ENCODE assay signal across 8 mouse cellular contexts in the genomic region with DNA sequence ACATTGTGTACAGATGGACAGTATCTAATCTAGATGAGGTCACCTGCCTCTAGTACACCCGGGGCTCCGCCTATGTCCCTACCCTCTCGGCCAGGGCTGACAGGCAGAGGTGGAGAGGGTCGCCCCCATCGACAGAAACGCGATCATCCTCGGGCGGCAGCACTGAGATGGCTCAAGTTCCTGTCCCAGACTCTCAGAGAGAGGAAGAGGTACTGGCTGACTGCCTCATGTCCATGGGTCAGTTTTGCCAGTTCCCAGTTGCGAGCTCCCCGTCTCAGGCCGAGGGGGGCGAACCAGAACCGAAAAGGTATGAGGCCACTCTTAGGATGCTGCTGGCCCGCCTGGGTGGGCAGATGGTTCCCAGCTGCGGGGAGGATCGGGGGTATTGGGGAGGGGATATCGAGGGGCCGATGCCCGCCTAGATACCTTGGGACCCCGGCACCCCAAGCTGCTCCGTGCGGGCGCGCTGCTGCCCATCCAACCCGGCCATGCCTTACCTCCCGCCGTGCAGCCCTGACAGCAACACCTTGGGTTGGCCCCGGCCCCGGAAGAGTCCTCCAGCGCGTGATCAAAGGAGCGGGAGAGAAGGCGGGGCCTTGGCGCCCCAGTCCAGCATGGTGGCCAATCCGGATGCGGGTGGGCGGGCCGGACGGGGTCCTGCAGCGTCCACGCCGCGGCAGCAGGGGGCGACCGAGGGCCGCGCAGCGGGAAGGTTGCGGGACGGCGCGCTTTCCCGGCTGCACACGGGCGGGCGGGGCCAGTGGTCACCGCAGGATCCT. TPM values are rescaled to one million over a fixed set of nuclear protein-coding genes. Genes with fewer than 3 reads are reported as not detected.
DNase-seq lines count a peak whose midpoint lies in the region; ATAC-seq and TF ChIP-seq lines count a peak whose summit lies in the region.

A gene (minus strand): TSS at position 594 of the 779 bp plus-strand sequence.

- H3K27me3 ChIP-seq in hindbrain, embryonic 16.5 days (replicated peaks; ENCODE audit: control insufficient read depth, insufficient read depth, low read length): no peaks in the 10 kb centered on the region

- peak within 1 kb of the TSS; percentile 86 for H3K4me3 ChIP-seq in gastrocnemius, adult 2 months
- H3K4me3 ChIP-seq in hindbrain, embryonic 16.5 days (ENCODE audit: low read length): peak within 1 kb of the TSS; percentile 76

- H3K27ac ChIP-seq in gastrocnemius, adult 2 months: peak within 1 kb of the TSS; percentile 88
- peak within 1 kb of the TSS; percentile 77 for H3K27ac ChIP-seq in hindbrain, embryonic 16.5 days (ENCODE audit: low read depth, low read length)

- under 1% methylated on average over 48 of the region's 58 CpGs for WGBS in hindbrain, embryonic 16.5 days

- H3K4me1 ChIP-seq in hindbrain, embryonic 16.5 days (ENCODE audit: control insufficient read depth, insufficient read depth, low read depth, low read length): peaks cover 19% of the 10 kb centered on the region

- H3K36me3 ChIP-seq in hindbrain, embryonic 16.5 days (ENCODE audit: control insufficient read depth, insufficient read depth, low read length): 0 out of 2 replicates have a peak, but pooled peaks cover 3% of the 10 kb centered on the region

- no peak; the same call in 1 of the 2 replicates for TF ChIP-seq CTCF in gastrocnemius, adult 2 months (IDR thresholded peaks at IDR 0.05)

- H3K9ac ChIP-seq in hindbrain, embryonic 16.5 days (ENCODE audit: low read depth, low read length): peak within 1 kb of the TSS; percentile 81

- ATAC-seq in hindbrain, embryonic 16.5 days: peak; percentile 95

- H3K4me2 ChIP-seq in hindbrain, embryonic 16.5 days (ENCODE audit: low read length): peak within 1 kb of the TSS; percentile 90

- no peaks in the 10 kb centered on the region for H3K9me3 ChIP-seq in hindbrain, embryonic 16.5 days (ENCODE audit: control insufficient read depth, low read length)

- intact Hi-C loops in gastrocnemius, adult 2 months (cut with DNase I): loop anchor here (1.0 kb wide), 1 partner anchor 64 kb away; no protein-coding TSS in a partner anchor

- peak; percentile 97 for DNase-seq in ZHBTc4 (ENCODE audit: low read depth, low spot score)
- peak; percentile 99 to 100 for DNase-seq in cerebellum, postnatal 4 days (ENCODE audit: low spot score in 2 of 2)
- DNase-seq in gastrocnemius, adult 2 months: peak; percentile 97
- peak; percentile 98 for DNase-seq in left cerebral cortex, adult 18-20 months (ENCODE audit: low spot score in 2 of 2)
- peak; percentile 96 to 99 for DNase-seq in lung, postnatal 4 days
- peak; percentile 96 for DNase-seq in retina, postnatal 1 day
- peak; percentile 97 for DNase-seq in thymus, postnatal 4 days

RNA-seq across cellular contexts. Expression of the gene that starts here (rescaled TPM):
- total RNA-seq in gastrocnemius, adult 2 months (2021): 1 to 10 TPM; 3.0 to 3.3 TPM
- 77.2 and 83.3 TPM in 2 replicates for polyA plus RNA-seq in hindbrain, embryonic 16.5 days (2015; fragmentation: Nextera tagmentation; extraction: Ambion mirVana)
- total RNA-seq in left cerebral cortex, adult 18-20 months (2021): 10 to 100 TPM; 83.2 to 92.5 TPM

Comparison
In these comparisons a context has a peak if more than half of its experiments do, and no peak if none do; other contexts are left out.
1. Peak in every context shown above with its lines: DNase-seq, ATAC-seq, H3K4me3 ChIP-seq and H3K27ac ChIP-seq.
2. RNA of the gene that starts here (total RNA-seq): 83.2 to 92.5 TPM in left cerebral cortex, adult 18-20 months; 3.0 to 3.3 TPM in gastrocnemius, adult 2 months; every median in the first group is over 10 times any median in the second.